In genomic region chr5:111050135-111050534, GRCm38 (mm10) we compare ENCODE assay signal across 10 mouse cellular contexts.
DNase-seq lines count a peak whose midpoint lies in the region; ATAC-seq lines count a peak whose summit lies in the region.
"Had no signal": no experiment of that assay in that cellular context is flagged by ENCODE, and none has a peak within 500 bp of the region (broad histone marks: within the 10 kb centered on the region; RNA-seq: fewer than 3 reads in every experiment).

No protein-coding gene starts in this region.

- H3K27ac ChIP-seq in forebrain, embryonic 16.5 days (ENCODE audit: low read length), result peak overlapping the region; percentile 62
- H3K27ac ChIP-seq in intestine, embryonic 16.5 days (ENCODE audit: low read length), result no peak overlapping the region

- 43% methylated on average over 9 of the region's 9 CpGs for WGBS in forebrain, embryonic 16.5 days
- 73% methylated on average over 9 of the region's 9 CpGs for WGBS in intestine, embryonic 16.5 days

- no peak overlapping the region for H3K9ac ChIP-seq in forebrain, embryonic 16.5 days (replicated peaks; ENCODE audit: low read depth, low read length)
- H3K9ac ChIP-seq in intestine, embryonic 16.5 days (ENCODE audit: low read depth, low read length), result no peak overlapping the region

- H3K4me2 ChIP-seq in forebrain, embryonic 16.5 days (ENCODE audit: low read length), result no peak overlapping the region
- H3K4me2 ChIP-seq in intestine, embryonic 16.5 days (ENCODE audit: low read depth, low read length), result no peak overlapping the region

- H3K4me3 ChIP-seq in forebrain, embryonic 16.5 days (replicated peaks; ENCODE audit: low read length), result no peak overlapping the region
- H3K4me3 ChIP-seq in intestine, embryonic 16.5 days (ENCODE audit: low read length), result no peak overlapping the region
- H3K4me3 ChIP-seq: myocyte had no signal

- H3K27me3 ChIP-seq in forebrain, embryonic 16.5 days (replicated peaks; ENCODE audit: control insufficient read depth, insufficient read depth, low read length), result no peaks in the 10 kb centered on the region
- no peaks in the 10 kb centered on the region for H3K27me3 ChIP-seq in intestine, embryonic 16.5 days (replicated peaks; ENCODE audit: control insufficient read depth, insufficient read depth, low read length)

- peak; percentile 71 for ATAC-seq in forebrain, embryonic 16.5 days
- no peak for ATAC-seq in CD4-positive, CD25-positive, alpha-beta regulatory T cell, adult 4 months
- ATAC-seq in intestine, embryonic 16.5 days, result no peak

- peaks cover 71% of the 10 kb centered on the region for H3K4me1 ChIP-seq in forebrain, embryonic 16.5 days (replicated peaks; ENCODE audit: control insufficient read depth, insufficient read depth, low read length)
- peaks cover 16% of the 10 kb centered on the region for H3K4me1 ChIP-seq in intestine, embryonic 16.5 days (ENCODE audit: control insufficient read depth, insufficient read depth, low read length)

- no peaks in the 10 kb centered on the region for H3K36me3 ChIP-seq in forebrain, embryonic 16.5 days (ENCODE audit: control insufficient read depth, insufficient read depth)
- H3K36me3 ChIP-seq in intestine, embryonic 16.5 days (ENCODE audit: control insufficient read depth, insufficient read depth, low read length), result no peaks in the 10 kb centered on the region

- DNase-seq in gastrocnemius, postnatal 14 days, result peak; percentile 36
- no peak for DNase-seq in gastrocnemius, postnatal 4 days (ENCODE audit: low spot score in 2 of 2)
- DNase-seq in ovary, postnatal 36 days (ENCODE audit: low spot score), result peak; percentile 23
- no peak for DNase-seq in ovary, postnatal 10 days (ENCODE audit: low spot score)
- DNase-seq in left cerebral cortex, postnatal 25 days (ENCODE audit: low spot score in 2 of 2), result no peak
- DNase-seq: kidney, adult 18-20 months had no signal

- no peaks in the 10 kb centered on the region for H3K9me3 ChIP-seq in forebrain, embryonic 16.5 days (ENCODE audit: control insufficient read depth, low read length)
- H3K9me3 ChIP-seq in intestine, embryonic 16.5 days (ENCODE audit: control insufficient read depth, low read length), result no peaks in the 10 kb centered on the region

- intact Hi-C loops in gastrocnemius, postnatal 14 days (cut with DNase I; ENCODE audit: low total_unique reads), result no loop called here
- intact Hi-C loops in left cerebral cortex, postnatal 25 days (cut with DNase I), result no loop called here

Comparison
In these comparisons a context has a peak if more than half of its experiments do, and no peak if none do; other contexts are left out.
1. DNase-seq: peak in gastrocnemius, postnatal 14 days (single experiment) and ovary, postnatal 36 days (single experiment); none in gastrocnemius, postnatal 4 days (0 of 2), ovary, postnatal 10 days (single experiment) and left cerebral cortex, postnatal 25 days (0 of 2).